Mouse (Mus musculus): ENCODE measurements around the gene Mcoln2. TPM values are rescaled to one million over a fixed set of nuclear protein-coding genes. Genes with fewer than 3 reads are reported as not detected.

The Mcoln2 gene
- polyA plus RNA-seq, 1 experiment from 2014 or later, result 0.30 TPM

- H3K9me3 ChIP-seq (ENCODE audit: control insufficient read depth, low read length), result no peaks in the 10 kb centered on the region
- 15% methylated on average over 35 of the region's 35 CpGs for WGBS
- H3K4me2 ChIP-seq (ENCODE audit: low read length), result peak within 1 kb of the TSS; percentile 17; the same call in 1 of the 2 replicates
- no peak within 1 kb of the TSS for H3K9ac ChIP-seq (replicated peaks; ENCODE audit: low read length)
- H3K27me3 ChIP-seq (ENCODE audit: control insufficient read depth, insufficient read depth, low read length), result peaks cover 16% of the 10 kb centered on the region
- H3K36me3 ChIP-seq (ENCODE audit: control insufficient read depth, insufficient read depth, low read length), result no peaks in the 10 kb centered on the region
- no peak within 1 kb of the TSS for H3K4me3 ChIP-seq (replicated peaks; ENCODE audit: low read depth, low read length)
- ATAC-seq (ENCODE audit: low FRiP score, low TSS enrichment) (peak; percentile 48; the same call in 1 of the 2 replicates), DNase-seq (no peak)
- H3K27ac ChIP-seq (replicated peaks; ENCODE audit: low read depth, low read length), result no peak within 1 kb of the TSS
- H3K4me1 ChIP-seq (ENCODE audit: control insufficient read depth, insufficient read depth, low read length), result peaks cover 10% of the 10 kb centered on the region; the same call in 1 of the 2 replicates
Measured at GRCm38 (mm10) chr3:146117258-146117996, 32.2 kb upstream of the Mcoln2 start, which contains the start of gene Mcoln3. Gene Mcoln3 (plus strand): TSS chr3:146117450.

DNA sequence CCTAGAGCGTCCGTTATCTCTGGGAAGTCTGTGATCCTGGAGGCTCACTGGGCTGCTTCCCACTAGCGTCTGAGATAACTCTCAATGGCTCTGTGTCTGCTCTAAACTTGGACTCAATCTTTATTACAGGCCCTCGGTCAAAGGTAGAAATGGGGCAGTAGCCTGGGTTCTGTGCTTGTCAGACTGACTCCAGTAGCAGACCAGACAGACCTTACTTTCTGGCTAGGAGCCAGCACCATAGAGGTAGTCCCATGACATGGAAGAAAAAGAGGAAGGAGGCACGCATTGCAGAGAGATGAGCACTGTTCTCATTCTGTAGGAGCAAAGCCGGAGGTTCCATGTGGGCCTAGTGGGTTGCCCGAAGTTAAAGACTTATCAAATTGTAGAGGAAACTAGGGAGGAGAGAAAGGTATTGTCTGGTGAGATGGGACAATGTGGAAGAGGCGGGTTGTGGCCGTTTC is 31.6 kb upstream of the Mcoln2 start:
- Histone ChIP-seq H3K27ac (replicated peaks; ENCODE audit: low read depth, low read length) (no peak overlapping the region), H3K4me3 (replicated peaks; ENCODE audit: low read depth, low read length) (no peak overlapping the region), H3K4me1 (ENCODE audit: control insufficient read depth, insufficient read depth, low read length) (peaks cover 11% of the 10 kb centered on the region; the same call in 1 of the 2 replicates), H3K9ac (replicated peaks; ENCODE audit: low read length) (no peak overlapping the region), H3K9me3 (ENCODE audit: control insufficient read depth, low read length) (no peaks in the 10 kb centered on the region), H3K27me3 (ENCODE audit: control insufficient read depth, insufficient read depth, low read length) (peaks cover 16% of the 10 kb centered on the region), H3K36me3 (ENCODE audit: control insufficient read depth, insufficient read depth, low read length) (no peaks in the 10 kb centered on the region), H3K4me2 (ENCODE audit: low read length) (no peak overlapping the region)
- no peak for DNase-seq
- 66% methylated on average over 9 of the region's 9 CpGs for WGBS
- no peak for ATAC-seq (ENCODE audit: low FRiP score, low TSS enrichment)

DNA sequence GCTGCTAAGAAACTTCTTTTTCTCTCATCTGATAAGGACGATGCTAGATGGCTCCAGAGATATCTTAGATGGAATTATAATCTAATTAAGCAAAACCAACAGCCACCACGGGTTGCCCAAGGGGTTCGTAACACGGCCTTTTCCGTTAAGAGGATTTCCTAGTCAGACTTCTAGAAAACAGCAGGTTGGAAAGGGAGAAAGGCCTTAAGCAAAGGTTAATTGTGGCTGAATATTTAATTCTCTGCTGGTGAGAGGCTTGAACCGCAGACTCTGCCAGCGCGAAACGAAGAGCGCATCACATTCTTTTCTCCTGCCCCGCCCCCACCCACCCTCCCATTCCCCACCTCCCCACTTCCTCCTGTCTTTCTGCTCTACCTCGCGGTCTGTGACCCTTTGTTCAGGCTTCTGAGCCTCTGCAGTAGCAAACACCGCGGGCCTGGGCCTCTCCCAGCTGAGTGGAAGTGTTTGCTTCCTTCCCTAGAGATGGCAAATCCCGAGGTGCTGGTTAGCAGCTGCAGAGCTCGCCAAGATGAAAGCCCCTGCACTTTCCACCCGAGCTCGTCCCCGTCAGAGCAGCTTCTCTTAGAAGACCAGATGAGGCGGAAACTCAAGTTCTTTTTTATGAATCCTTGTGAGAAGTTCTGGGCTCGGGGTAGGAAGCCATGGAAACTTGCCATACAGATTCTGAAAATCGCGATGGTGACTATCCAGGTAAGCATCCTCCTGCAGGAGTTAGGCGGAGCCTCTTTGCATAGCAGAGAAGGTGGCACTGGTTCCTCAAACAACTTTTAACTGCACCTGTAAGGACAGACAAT is 28.1 kb upstream of the Mcoln2 start:
- Histone ChIP-seq H3K27me3 (ENCODE audit: control insufficient read depth, insufficient read depth, low read length) (peaks cover 14% of the 10 kb centered on the region), H3K36me3 (ENCODE audit: control insufficient read depth, insufficient read depth, low read length) (no peaks in the 10 kb centered on the region), H3K4me3 (replicated peaks; ENCODE audit: low read depth, low read length) (no peak overlapping the region), H3K4me2 (ENCODE audit: low read length) (peak overlapping the region; percentile 37), H3K4me1 (ENCODE audit: control insufficient read depth, insufficient read depth, low read length) (peaks cover 14% of the 10 kb centered on the region; the same call in 1 of the 2 replicates), H3K9me3 (ENCODE audit: control insufficient read depth, low read length) (no peaks in the 10 kb centered on the region), H3K27ac (replicated peaks; ENCODE audit: low read depth, low read length) (no peak overlapping the region), H3K9ac (replicated peaks; ENCODE audit: low read length) (no peak overlapping the region)
- WGBS, result 5% methylated on average over 25 of the region's 25 CpGs
- no peak for ATAC-seq (ENCODE audit: low FRiP score, low TSS enrichment)
- peak; percentile 61 for DNase-seq

GRCm38 (mm10) chr3:146122125-146122420 is 27.6 kb upstream of the Mcoln2 start:
- no peaks in the 10 kb centered on the region for H3K36me3 ChIP-seq (ENCODE audit: control insufficient read depth, insufficient read depth, low read length)
- H3K27me3 ChIP-seq (ENCODE audit: control insufficient read depth, insufficient read depth, low read length), result peaks cover 10% of the 10 kb centered on the region
- H3K27ac ChIP-seq (replicated peaks; ENCODE audit: low read depth, low read length), result no peak overlapping the region
- H3K9me3 ChIP-seq (ENCODE audit: control insufficient read depth, low read length), result no peaks in the 10 kb centered on the region
- peaks cover 14% of the 10 kb centered on the region; the same call in 1 of the 2 replicates for H3K4me1 ChIP-seq (ENCODE audit: control insufficient read depth, insufficient read depth, low read length)
- no peak overlapping the region for H3K4me2 ChIP-seq (ENCODE audit: low read length)
- H3K9ac ChIP-seq (replicated peaks; ENCODE audit: low read length), result no peak overlapping the region
- ATAC-seq (ENCODE audit: low FRiP score, low TSS enrichment), result no peak
- WGBS, result 45% methylated on average over 3 of the region's 3 CpGs
- DNase-seq, result no peak
- H3K4me3 ChIP-seq (replicated peaks; ENCODE audit: low read depth, low read length), result no peak overlapping the region

DNA sequence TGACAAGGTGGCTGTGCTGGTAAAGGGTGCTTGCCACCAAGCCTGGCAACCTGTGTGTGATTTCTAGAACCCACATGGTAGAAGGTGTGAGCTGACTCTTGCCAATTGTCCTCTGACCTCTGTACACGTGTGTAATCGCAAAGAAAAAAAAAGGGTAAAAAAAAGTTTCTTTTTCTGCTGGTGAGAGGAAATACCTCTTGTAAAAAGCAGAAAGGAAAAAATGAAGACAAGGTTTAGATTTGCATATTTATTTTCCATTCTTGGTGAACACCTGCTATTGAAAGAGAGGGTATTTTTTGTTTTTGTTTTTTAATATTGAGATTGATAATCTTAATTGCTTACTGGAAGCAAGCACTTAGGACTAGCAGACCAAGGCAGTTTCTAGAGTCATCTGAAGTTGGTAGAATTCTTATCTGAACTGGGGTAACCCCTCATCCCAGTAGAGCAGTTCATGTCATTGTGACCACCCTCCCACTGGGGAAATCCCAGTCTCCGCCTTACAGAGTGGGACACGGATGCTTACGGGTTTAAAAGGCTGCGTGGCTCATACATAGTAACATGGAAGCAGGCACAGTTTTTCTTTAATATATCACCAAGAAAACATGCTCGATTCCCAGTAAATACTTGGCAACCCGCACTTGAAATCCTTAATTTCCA is 26.7 kb upstream of the Mcoln2 start:
- peaks cover 6% of the 10 kb centered on the region for H3K27me3 ChIP-seq (ENCODE audit: control insufficient read depth, insufficient read depth, low read length)
- WGBS, result 82% methylated on average over 8 of the region's 8 CpGs
- DNase-seq, result no peak
- H3K9ac ChIP-seq (replicated peaks; ENCODE audit: low read length), result no peak overlapping the region
- no peak overlapping the region for H3K27ac ChIP-seq (replicated peaks; ENCODE audit: low read depth, low read length)
- no peaks in the 10 kb centered on the region for H3K36me3 ChIP-seq (ENCODE audit: control insufficient read depth, insufficient read depth, low read length)
- ATAC-seq (ENCODE audit: low FRiP score, low TSS enrichment), result no peak
- peaks cover 10% of the 10 kb centered on the region; the same call in 1 of the 2 replicates for H3K4me1 ChIP-seq (ENCODE audit: control insufficient read depth, insufficient read depth, low read length)
- H3K4me2 ChIP-seq (ENCODE audit: low read length), result no peak overlapping the region
- no peak overlapping the region for H3K4me3 ChIP-seq (replicated peaks; ENCODE audit: low read depth, low read length)
- no peaks in the 10 kb centered on the region for H3K9me3 ChIP-seq (ENCODE audit: control insufficient read depth, low read length)

GRCm38 (mm10) chr3:146123464-146123825 is 26.2 kb upstream of the Mcoln2 start:
- no peak overlapping the region for H3K4me2 ChIP-seq (ENCODE audit: low read length)
- peaks cover 10% of the 10 kb centered on the region; the same call in 1 of the 2 replicates for H3K4me1 ChIP-seq (ENCODE audit: control insufficient read depth, insufficient read depth, low read length)
- peaks cover under 1% of the 10 kb centered on the region; the same call in 1 of the 2 replicates for H3K27me3 ChIP-seq (ENCODE audit: control insufficient read depth, insufficient read depth, low read length)
- DNase-seq (peak; percentile 70), ATAC-seq (ENCODE audit: low FRiP score, low TSS enrichment) (peak; percentile 40; the same call in 1 of the 2 replicates)
- no peak overlapping the region for H3K9ac ChIP-seq (replicated peaks; ENCODE audit: low read length)
- no peaks in the 10 kb centered on the region for H3K9me3 ChIP-seq (ENCODE audit: control insufficient read depth, low read length)
- no peak overlapping the region for H3K4me3 ChIP-seq (replicated peaks; ENCODE audit: low read depth, low read length)
- 52% methylated on average over 9 of the region's 9 CpGs for WGBS
- H3K27ac ChIP-seq (replicated peaks; ENCODE audit: low read depth, low read length), result no peak overlapping the region
- no peaks in the 10 kb centered on the region for H3K36me3 ChIP-seq (ENCODE audit: control insufficient read depth, insufficient read depth, low read length)

GRCm38 (mm10) chr3:146127205-146127604 is 22.4 kb upstream of the Mcoln2 start:
- H3K9ac ChIP-seq (replicated peaks; ENCODE audit: low read length), result no peak overlapping the region
- H3K27me3 ChIP-seq (ENCODE audit: control insufficient read depth, insufficient read depth, low read length), result no peaks in the 10 kb centered on the region
- WGBS, result 71% methylated on average over 6 of the region's 6 CpGs
- H3K4me3 ChIP-seq (replicated peaks; ENCODE audit: low read depth, low read length), result no peak overlapping the region
- H3K4me2 ChIP-seq (ENCODE audit: low read length), result no peak overlapping the region
- no peak overlapping the region for H3K27ac ChIP-seq (replicated peaks; ENCODE audit: low read depth, low read length)
- DNase-seq, result no peak
- H3K4me1 ChIP-seq (ENCODE audit: control insufficient read depth, insufficient read depth, low read length), result 0 out of 2 replicates have a peak, but pooled peaks cover 4% of the 10 kb centered on the region
- H3K36me3 ChIP-seq (ENCODE audit: control insufficient read depth, insufficient read depth, low read length), result no peaks in the 10 kb centered on the region
- ATAC-seq (ENCODE audit: low FRiP score, low TSS enrichment), result no peak
- no peaks in the 10 kb centered on the region for H3K9me3 ChIP-seq (ENCODE audit: control insufficient read depth, low read length)

DNA sequence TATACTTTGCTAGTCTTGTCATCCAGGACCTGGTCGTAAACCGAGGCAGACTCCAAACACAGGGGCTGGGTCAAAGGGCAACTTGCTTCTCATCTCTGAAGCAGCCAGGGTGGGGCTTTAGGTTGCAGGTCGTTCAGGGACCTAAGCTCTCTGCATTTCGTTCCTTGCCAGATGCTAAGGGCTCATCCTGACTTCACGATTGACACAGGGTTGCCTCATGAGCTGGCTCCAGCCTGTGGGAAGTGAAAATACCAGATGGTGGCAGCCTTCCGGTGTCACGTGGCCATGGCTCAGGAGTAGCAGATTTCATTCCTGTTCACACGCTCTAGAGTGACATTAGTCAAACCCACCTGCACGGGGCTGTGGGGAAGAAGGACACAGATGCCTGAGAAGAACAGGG is 14.8 kb upstream of the Mcoln2 start:
- Histone ChIP-seq H3K36me3 (ENCODE audit: control insufficient read depth, insufficient read depth, low read length) (no peaks in the 10 kb centered on the region), H3K27me3 (ENCODE audit: control insufficient read depth, insufficient read depth, low read length) (no peaks in the 10 kb centered on the region), H3K4me3 (replicated peaks; ENCODE audit: low read depth, low read length) (no peak overlapping the region), H3K9me3 (ENCODE audit: control insufficient read depth, low read length) (no peaks in the 10 kb centered on the region), H3K27ac (replicated peaks; ENCODE audit: low read depth, low read length) (no peak overlapping the region), H3K9ac (replicated peaks; ENCODE audit: low read length) (no peak overlapping the region), H3K4me1 (ENCODE audit: control insufficient read depth, insufficient read depth, low read length) (no peaks in the 10 kb centered on the region), H3K4me2 (ENCODE audit: low read length) (no peak overlapping the region)
- ATAC-seq (ENCODE audit: low FRiP score, low TSS enrichment) (no peak), DNase-seq (no peak)
- 82% methylated on average over 9 of the region's 9 CpGs for WGBS

All from midbrain, embryonic 14.5 days (tissue).